Mouse (Mus musculus): ENCODE measurements around the gene Cradd. TPM values are rescaled to one million over a fixed set of nuclear protein-coding genes. Genes with fewer than 3 reads are reported as not detected.

Gene Cradd
- polyA plus RNA-seq, 2 experiments = 3.2 to 3.6 TPM

- no peak overlapping the region for H3K4me3 ChIP-seq (ENCODE audit: insufficient read depth in 1 of 2, low read depth in 2 of 2, low read length in 2 of 2)
- no peaks in the 10 kb centered on the region for H3K36me3 ChIP-seq (replicated peaks; ENCODE audit: control insufficient read depth, insufficient read depth, low read depth)
Measured at GRCm38 (mm10) chr10:95348457-95348856, 24.5 kb upstream of the Cradd start.

GRCm38 (mm10) chr10:95347776-95348175 is 23.8 kb upstream of the Cradd start:
- H3K27me3 ChIP-seq (ENCODE audit: control insufficient read depth, insufficient read depth, low read length) = no peaks in the 10 kb centered on the region
- 68% methylated on average over 3 of the region's 3 CpGs for WGBS (ENCODE audit: insufficient replicate concordance)
- H3K4me3 ChIP-seq (ENCODE audit: insufficient read depth in 1 of 2, low read depth in 2 of 2, low read length in 2 of 2) = no peak overlapping the region
- no peaks in the 10 kb centered on the region for H3K9me3 ChIP-seq (ENCODE audit: control insufficient read depth, low read length)
- TF ChIP-seq CTCF (IDR thresholded peaks at IDR 0.05; ENCODE audit: low read depth) = no peak
- TF ChIP-seq EP300 (IDR thresholded peaks at IDR 0.05; ENCODE audit: low read depth) = no peak
- no peak overlapping the region for H3K27ac ChIP-seq
- H3K4me2 ChIP-seq (ENCODE audit: low read depth) = no peak overlapping the region
- H3K9ac ChIP-seq (replicated peaks) = no peak overlapping the region
- ATAC-seq (ENCODE audit: insufficient read depth) = no peak
- H3K36me3 ChIP-seq (replicated peaks; ENCODE audit: control insufficient read depth, insufficient read depth, low read depth) = no peaks in the 10 kb centered on the region
- DNase-seq (ENCODE audit: low read depth in 3 of 3, low spot score in 3 of 3) = no peak
- no peaks in the 10 kb centered on the region for H3K4me1 ChIP-seq (replicated peaks; ENCODE audit: control insufficient read depth in 2 of 2, insufficient read depth in 2 of 2, low read length in 1 of 2)

More at GRCm38 (mm10) chr10:95348457-95348856, 24.5 kb upstream of the Cradd start:
- Histone ChIP-seq H3K4me2 (ENCODE audit: low read depth) (no peak overlapping the region), H3K9me3 (ENCODE audit: control insufficient read depth, low read length) (no peaks in the 10 kb centered on the region), H3K9ac (replicated peaks) (no peak overlapping the region), H3K4me1 (replicated peaks; ENCODE audit: control insufficient read depth in 2 of 2, insufficient read depth in 2 of 2, low read length in 1 of 2) (no peaks in the 10 kb centered on the region), H3K27me3 (ENCODE audit: control insufficient read depth, insufficient read depth, low read length) (no peaks in the 10 kb centered on the region), H3K27ac (no peak overlapping the region)
- 61% methylated on average over 3 of the region's 3 CpGs for WGBS (ENCODE audit: insufficient replicate concordance)
- TF ChIP-seq EP300 (IDR thresholded peaks at IDR 0.05; ENCODE audit: low read depth) (no peak), CTCF (IDR thresholded peaks at IDR 0.05; ENCODE audit: low read depth) (no peak)
- DNase-seq (ENCODE audit: low read depth in 3 of 3, low spot score in 3 of 3) (no peak), ATAC-seq (ENCODE audit: insufficient read depth) (no peak)

- Histone ChIP-seq H3K4me2 (ENCODE audit: low read depth) (no peak overlapping the region), H3K4me3 (ENCODE audit: insufficient read depth in 1 of 2, low read depth in 2 of 2, low read length in 2 of 2) (no peak overlapping the region), H3K9ac (replicated peaks) (no peak overlapping the region), H3K27ac (no peak overlapping the region), H3K36me3 (replicated peaks; ENCODE audit: control insufficient read depth, insufficient read depth, low read depth) (no peaks in the 10 kb centered on the region), H3K27me3 (ENCODE audit: control insufficient read depth, insufficient read depth, low read length) (no peaks in the 10 kb centered on the region), H3K4me1 (replicated peaks; ENCODE audit: control insufficient read depth in 2 of 2, insufficient read depth in 2 of 2, low read length in 1 of 2) (no peaks in the 10 kb centered on the region), H3K9me3 (ENCODE audit: control insufficient read depth, low read length) (no peaks in the 10 kb centered on the region)
- ATAC-seq (ENCODE audit: insufficient read depth) = no peak
- DNase-seq (ENCODE audit: low read depth in 3 of 3, low spot score in 3 of 3) = no peak
- 62% methylated on average over 10 of the region's 10 CpGs for WGBS (ENCODE audit: insufficient replicate concordance)
- TF ChIP-seq EP300 (IDR thresholded peaks at IDR 0.05; ENCODE audit: low read depth) (no peak), CTCF (IDR thresholded peaks at IDR 0.05; ENCODE audit: low read depth) (no peak)
Measured at GRCm38 (mm10) chr10:95342833-95343590, 19.1 kb upstream of the Cradd start.

GRCm38 (mm10) chr10:95340676-95341075 is 16.7 kb upstream of the Cradd start:
- DNase-seq (ENCODE audit: low read depth in 3 of 3, low spot score in 3 of 3) (no peak), ATAC-seq (ENCODE audit: insufficient read depth) (no peak)
- Histone ChIP-seq H3K4me2 (ENCODE audit: low read depth) (no peak overlapping the region), H3K4me3 (ENCODE audit: insufficient read depth in 1 of 2, low read depth in 2 of 2, low read length in 2 of 2) (no peak overlapping the region), H3K9me3 (ENCODE audit: control insufficient read depth, low read length) (no peaks in the 10 kb centered on the region), H3K9ac (replicated peaks) (no peak overlapping the region), H3K27ac (no peak overlapping the region), H3K4me1 (replicated peaks; ENCODE audit: control insufficient read depth in 2 of 2, insufficient read depth in 2 of 2, low read length in 1 of 2) (no peaks in the 10 kb centered on the region), H3K27me3 (ENCODE audit: control insufficient read depth, insufficient read depth, low read length) (no peaks in the 10 kb centered on the region), H3K36me3 (replicated peaks; ENCODE audit: control insufficient read depth, insufficient read depth, low read depth) (no peaks in the 10 kb centered on the region)
- TF ChIP-seq EP300 (IDR thresholded peaks at IDR 0.05; ENCODE audit: low read depth) (no peak), CTCF (IDR thresholded peaks at IDR 0.05; ENCODE audit: low read depth) (no peak)
- WGBS (ENCODE audit: insufficient replicate concordance) = 58% methylated on average over 4 of the region's 4 CpGs

- Histone ChIP-seq H3K9ac (replicated peaks) (no peak overlapping the region), H3K27ac (no peak overlapping the region), H3K4me1 (replicated peaks; ENCODE audit: control insufficient read depth in 2 of 2, insufficient read depth in 2 of 2, low read length in 1 of 2) (no peaks in the 10 kb centered on the region), H3K36me3 (replicated peaks; ENCODE audit: control insufficient read depth, insufficient read depth, low read depth) (no peaks in the 10 kb centered on the region), H3K4me2 (ENCODE audit: low read depth) (no peak overlapping the region), H3K27me3 (ENCODE audit: control insufficient read depth, insufficient read depth, low read length) (no peaks in the 10 kb centered on the region), H3K4me3 (ENCODE audit: insufficient read depth in 1 of 2, low read depth in 2 of 2, low read length in 2 of 2) (no peak overlapping the region), H3K9me3 (ENCODE audit: control insufficient read depth, low read length) (no peaks in the 10 kb centered on the region)
- ATAC-seq (ENCODE audit: insufficient read depth) (no peak), DNase-seq (ENCODE audit: low read depth in 3 of 3, low spot score in 3 of 3) (no peak)
- TF ChIP-seq CTCF (IDR thresholded peaks at IDR 0.05; ENCODE audit: low read depth) (no peak), EP300 (IDR thresholded peaks at IDR 0.05; ENCODE audit: low read depth) (no peak)
- WGBS (ENCODE audit: insufficient replicate concordance) = 44% methylated on average over 5 of the region's 5 CpGs
Measured at GRCm38 (mm10) chr10:95337589-95337988, 13.7 kb upstream of the Cradd start.
